30 mouse cellular contexts compared by ENCODE assay signal in genomic region chr8:122689315-122689714, GRCm38 (mm10). TPM values are rescaled to one million over a fixed set of nuclear protein-coding genes. Genes with fewer than 3 reads are reported as not detected.
DNase-seq lines count a peak whose midpoint lies in the region; ATAC-seq and TF ChIP-seq lines count a peak whose summit lies in the region.
"Had no signal": no experiment of that assay in that cellular context is flagged by ENCODE, and none has a peak within 500 bp of the region (broad histone marks: within the 10 kb centered on the region; RNA-seq: fewer than 3 reads in every experiment).

No protein-coding gene starts in this region.

- H3K36me3 ChIP-seq in spleen, adult 2 months (ENCODE audit: control insufficient read depth, insufficient read depth, low read length) = peaks cover 4% of the 10 kb centered on the region
- H3K36me3 ChIP-seq in megakaryocyte, embryonic 14.5 days (replicated peaks; ENCODE audit: low read length) = peaks cover 99% of the 10 kb centered on the region
- no peaks in the 10 kb centered on the region for H3K36me3 ChIP-seq in midbrain, embryonic 16.5 days (ENCODE audit: control insufficient read depth, insufficient read depth, low read length)
- H3K36me3 ChIP-seq: embryonic facial prominence, embryonic 13.5 days; forebrain, embryonic 10.5 days; forebrain, embryonic 15.5 days; hindbrain, embryonic 10.5 days; hindbrain, embryonic 15.5 days; kidney, embryonic 15.5 days; limb, embryonic 12.5 days; neural tube, embryonic 13.5 days; stomach, embryonic 15.5 days had no signal

- no peak overlapping the region for H3K9ac ChIP-seq in midbrain, embryonic 16.5 days (ENCODE audit: low read depth, low read length)
- H3K9ac ChIP-seq: embryonic facial prominence, embryonic 13.5 days; forebrain, embryonic 15.5 days; hindbrain, embryonic 15.5 days; kidney, embryonic 15.5 days; limb, embryonic 12.5 days; liver, embryonic 14.5 days; neural tube, embryonic 13.5 days; stomach, embryonic 15.5 days had no signal

- peak; percentile 80 for ATAC-seq in granulocyte monocyte progenitor cell, adult 5-6 weeks (replicated peaks; ENCODE audit: poor library complexity, severe bottlenecking)
- no peak for ATAC-seq in midbrain, embryonic 16.5 days
- ATAC-seq: forebrain, embryonic 15.5 days; inflammation-experienced regulatory T-cells, adult 6 months; Patski had no signal

- H3K27me3 ChIP-seq in spleen, adult 2 months (ENCODE audit: control insufficient read depth, insufficient read depth, low read length) = no peaks in the 10 kb centered on the region
- H3K27me3 ChIP-seq in megakaryocyte, embryonic 14.5 days (replicated peaks) = no peaks in the 10 kb centered on the region
- H3K27me3 ChIP-seq in midbrain, embryonic 16.5 days (ENCODE audit: control insufficient read depth, insufficient read depth, low read depth, low read length) = no peaks in the 10 kb centered on the region
- H3K27me3 ChIP-seq: forebrain, embryonic 15.5 days; hindbrain, embryonic 15.5 days had no signal

- TF ChIP-seq POLR2A in spleen, adult 2 months (IDR thresholded peaks at IDR 0.05; ENCODE audit: low read depth, low read length) = no peak

- H3K4me2 ChIP-seq in midbrain, embryonic 16.5 days (ENCODE audit: low read length) = no peak overlapping the region
- H3K4me2 ChIP-seq: embryonic facial prominence, embryonic 13.5 days; forebrain, embryonic 15.5 days; hindbrain, embryonic 15.5 days; kidney, embryonic 15.5 days; limb, embryonic 12.5 days; neural tube, embryonic 13.5 days; stomach, embryonic 15.5 days had no signal

- peak overlapping the region; percentile 47 for H3K27ac ChIP-seq in spleen, adult 2 months (ENCODE audit: insufficient read depth, low read length)
- no peak overlapping the region for H3K27ac ChIP-seq in midbrain, embryonic 16.5 days (ENCODE audit: low read length)
- H3K27ac ChIP-seq: embryonic facial prominence, embryonic 13.5 days; forebrain, embryonic 10.5 days; forebrain, embryonic 15.5 days; hindbrain, embryonic 10.5 days; hindbrain, embryonic 15.5 days; kidney, embryonic 15.5 days; left cerebral cortex, adult 2 months; limb, embryonic 12.5 days; liver, embryonic 14.5 days; neural tube, embryonic 13.5 days; stomach, embryonic 15.5 days had no signal

- no peaks in the 10 kb centered on the region for H3K9me3 ChIP-seq in megakaryocyte, embryonic 14.5 days
- H3K9me3 ChIP-seq in midbrain, embryonic 16.5 days (replicated peaks; ENCODE audit: control insufficient read depth, low read length, poor library complexity, severe bottlenecking) = no peaks in the 10 kb centered on the region
- H3K9me3 ChIP-seq: embryonic facial prominence, embryonic 13.5 days; forebrain, embryonic 10.5 days; forebrain, embryonic 15.5 days; hindbrain, embryonic 10.5 days; hindbrain, embryonic 15.5 days; kidney, embryonic 15.5 days; limb, embryonic 12.5 days; neural tube, embryonic 13.5 days; stomach, embryonic 15.5 days had no signal

- H3K4me1 ChIP-seq in spleen, adult 2 months (ENCODE audit: control insufficient read depth, insufficient read depth, insufficient read length) = peaks cover 25% of the 10 kb centered on the region
- H3K4me1 ChIP-seq in megakaryocyte, embryonic 14.5 days = peaks cover 100% of the 10 kb centered on the region
- H3K4me1 ChIP-seq in midbrain, embryonic 16.5 days (ENCODE audit: control insufficient read depth, insufficient read depth, low read length) = no peaks in the 10 kb centered on the region
- H3K4me1 ChIP-seq: embryonic facial prominence, embryonic 13.5 days; forebrain, embryonic 10.5 days; hindbrain, embryonic 15.5 days; kidney, embryonic 15.5 days; limb, embryonic 12.5 days; stomach, embryonic 15.5 days had no signal

- no peak for TF ChIP-seq CTCF in spleen, adult 2 months (IDR thresholded peaks at IDR 0.05; ENCODE audit: extremely low read depth, insufficient read depth, insufficient read length, insufficient replicate concordance)

- WGBS in spleen, adult 2 months = 44% methylated on average over 1 of the region's 1 CpGs
- WGBS in midbrain, embryonic 16.5 days = 96% methylated on average over 1 of the region's 1 CpGs

- DNase-seq in spleen, adult 2 months (ENCODE audit: low read depth in 1 of 2, low spot score in 2 of 2) = no peak
- DNase-seq in spleen, postnatal 4 days (ENCODE audit: low spot score in 2 of 2) = no peak
- DNase-seq in cerebellum, postnatal 36 days = no peak
- DNase-seq in spleen, postnatal 14 days (ENCODE audit: low spot score in 2 of 2) = no peak
- DNase-seq: adrenal gland, postnatal 10 days; cerebellum, adult 11 months; cerebellum, adult 9-10 months; gastrocnemius, postnatal 36 days; heart, postnatal 14 days; kidney, adult 11 months; kidney, postnatal 25 days; lung, postnatal 36 days; right cerebral cortex, postnatal 4 days; thymus, postnatal 14 days had no signal

- H3K4me3 ChIP-seq in spleen, adult 2 months (ENCODE audit: extremely low read depth, insufficient read depth, insufficient read length) = no peak overlapping the region
- H3K4me3 ChIP-seq in megakaryocyte, embryonic 14.5 days (replicated peaks) = peak overlapping the region; percentile 78
- H3K4me3 ChIP-seq in midbrain, embryonic 16.5 days (ENCODE audit: low read depth, low read length) = no peak overlapping the region
- H3K4me3 ChIP-seq: embryonic facial prominence, embryonic 13.5 days; forebrain, embryonic 10.5 days; forebrain, embryonic 15.5 days; hindbrain, embryonic 10.5 days; hindbrain, embryonic 15.5 days; kidney, embryonic 15.5 days; left cerebral cortex, adult 2 months; limb, embryonic 12.5 days; neural tube, embryonic 13.5 days; stomach, embryonic 15.5 days had no signal

RNA-seq across cellular contexts. Expression of gene Cbfa2t3, which starts 9.6 kb away (rescaled TPM):
- 38.3 and 40.2 TPM in 2 replicates for polyA plus RNA-seq in spleen, adult 2 months (2012; rRNA removed)
- 35.4 and 37.7 TPM in 2 replicates for total RNA-seq in granulocyte monocyte progenitor cell, adult 5-6 weeks (2014; fragmentation: Nextera tagmentation)
- total RNA-seq in granulocyte monocyte progenitor cell, adult 5-6 weeks (2017) = 8.3 and 16.0 TPM in 2 replicates
- polyA plus RNA-seq in megakaryocyte, embryonic 14.5 days (2012; ENCODE audit: insufficient read depth, low replicate concordance) = 54.9 and 189 TPM in 2 replicates
- 17.7 and 17.9 TPM in 2 replicates for polyA plus RNA-seq in midbrain, embryonic 16.5 days (2015; fragmentation: Nextera tagmentation; extraction: Ambion mirVana)
